Mouse (Mus musculus): ENCODE results near the gene Corin. TPM values are rescaled to one million over a fixed set of nuclear protein-coding genes. Genes with fewer than 3 reads are reported as not detected.

Corin gene
- under 1 TPM in 1 of 2 experiments, not detected in 1; 0.09 TPM for polyA plus RNA-seq (2017; shearing (Covaris generic))

DNA sequence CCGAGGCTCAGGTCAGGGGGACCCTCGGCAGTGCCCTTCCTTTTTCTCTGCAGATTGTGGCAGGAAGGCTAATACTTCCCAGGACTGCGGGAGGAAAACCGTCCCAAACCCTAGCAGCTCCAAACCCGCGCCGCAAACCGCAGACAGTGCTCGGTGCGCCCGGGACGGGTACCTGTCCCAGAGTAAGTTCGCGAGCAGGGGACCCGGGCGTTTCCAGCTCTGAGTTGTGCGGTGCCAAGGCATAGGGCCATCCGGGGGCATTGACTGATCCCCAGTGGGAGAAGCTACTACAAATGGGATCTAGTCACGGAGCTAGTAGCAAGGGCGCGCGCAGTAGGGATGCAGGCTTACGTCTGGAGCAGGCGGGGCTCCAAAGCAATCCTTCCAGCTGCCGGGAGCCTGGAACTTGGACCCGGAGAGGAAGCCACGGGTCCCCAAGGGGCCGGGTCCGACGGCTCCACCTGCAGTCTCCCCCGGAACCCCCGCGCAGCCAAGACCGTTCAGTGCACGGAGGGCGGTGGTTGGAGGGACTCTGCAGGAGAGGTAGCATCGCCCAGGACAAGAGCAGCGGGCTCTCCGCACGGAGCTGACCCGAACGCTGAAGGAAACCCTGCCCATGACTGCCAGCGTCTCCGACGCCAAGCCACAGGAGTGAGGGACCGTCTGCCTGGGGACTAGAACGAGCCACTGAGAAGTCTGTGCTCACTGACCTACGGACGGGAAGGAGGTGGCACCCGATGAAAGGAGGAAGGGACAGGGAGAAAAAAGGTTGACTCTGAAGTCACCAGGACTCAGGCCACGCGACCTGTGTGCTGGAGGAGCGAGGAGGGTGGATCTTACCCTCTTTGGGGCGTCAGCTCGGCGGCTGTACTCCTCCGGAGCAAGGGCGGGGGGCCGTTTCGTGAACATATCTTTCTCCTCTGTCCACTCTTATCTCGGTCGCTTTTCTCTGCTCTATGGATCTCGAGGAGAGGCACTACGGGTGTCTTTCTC, at the start of gene Corin:
TSS of gene Corin (minus strand) at position 943 of the 993 bp plus-strand sequence.
- no peak for ATAC-seq

DNA sequence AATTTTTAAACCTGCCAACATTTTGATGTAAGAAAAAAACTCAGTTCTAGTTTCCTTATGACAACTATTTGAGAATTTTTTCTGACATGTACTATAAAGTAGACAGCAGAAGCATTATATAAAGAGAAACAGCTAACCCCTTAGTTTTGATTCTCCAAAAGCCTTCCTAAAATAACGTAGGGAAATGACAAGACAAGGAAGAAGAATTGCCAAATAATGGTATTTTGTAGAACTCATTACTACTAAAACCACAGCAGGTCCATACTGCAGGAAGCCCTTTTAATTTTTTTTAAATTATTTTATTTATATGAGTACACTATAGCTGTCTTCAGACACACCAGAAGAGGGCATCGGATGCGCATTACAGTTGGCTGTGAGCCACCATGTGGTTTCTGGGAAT, 46.9 kb upstream of the Corin start:
- no peak for ATAC-seq

DNA sequence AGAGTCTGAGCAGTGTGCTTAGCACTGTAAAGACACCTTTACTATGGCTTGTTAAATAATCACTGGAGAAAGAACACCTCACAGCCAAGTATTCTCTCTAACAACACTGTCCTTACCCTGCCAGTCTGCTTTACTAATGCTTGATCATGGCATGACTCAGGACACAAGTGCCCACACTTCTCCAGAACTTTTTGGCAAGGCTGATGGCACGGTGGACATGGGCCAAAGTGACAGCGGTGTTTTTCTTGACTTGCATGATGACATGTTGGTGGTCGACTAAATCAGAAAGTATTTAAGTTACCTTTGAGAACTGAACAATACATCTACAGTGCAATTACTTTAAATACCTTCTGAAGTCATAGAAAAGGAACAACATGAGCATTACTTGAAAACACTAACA, 24.6 kb upstream of the Corin start:
- ATAC-seq = no peak

DNA sequence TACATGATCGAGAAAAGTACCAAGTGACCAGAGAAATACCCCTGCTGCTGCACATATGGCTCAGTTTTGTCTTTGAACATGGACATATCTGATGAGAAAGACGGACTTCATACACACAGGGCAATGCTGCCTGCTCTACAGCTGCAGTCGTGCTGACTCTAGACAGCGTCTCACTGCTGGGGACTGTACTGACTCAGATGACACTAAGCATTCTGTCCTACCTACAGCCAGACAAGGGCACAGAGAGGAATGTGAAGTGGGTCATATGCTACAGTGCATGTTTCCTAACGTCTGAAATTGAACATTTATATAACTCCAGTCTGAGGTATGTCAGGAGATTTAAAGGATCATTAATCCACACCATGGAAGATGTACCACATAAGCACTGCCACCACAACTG, 9.5 kb upstream of the Corin start:
- no peak for ATAC-seq

DNA sequence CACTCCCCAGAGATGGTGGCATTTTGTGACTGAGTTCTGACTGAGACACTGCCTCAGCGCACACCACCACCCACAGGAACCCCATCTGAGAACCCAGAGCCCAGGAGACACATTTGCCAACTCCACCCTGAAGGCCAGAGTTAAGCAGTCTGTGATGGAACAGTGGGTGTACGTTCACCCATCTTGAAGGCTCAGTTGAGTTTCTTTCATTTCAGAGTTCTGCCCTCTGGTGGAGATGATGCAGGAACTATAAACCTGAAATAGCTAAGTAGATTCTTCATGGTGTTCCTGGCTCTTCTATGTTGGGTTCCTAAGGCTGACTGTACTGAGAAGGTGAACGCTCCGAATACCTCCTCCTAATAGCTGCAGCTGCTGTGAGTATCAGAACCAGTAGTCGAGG, 1.5 kb upstream of the Corin start:
- ATAC-seq = no peak

DNA sequence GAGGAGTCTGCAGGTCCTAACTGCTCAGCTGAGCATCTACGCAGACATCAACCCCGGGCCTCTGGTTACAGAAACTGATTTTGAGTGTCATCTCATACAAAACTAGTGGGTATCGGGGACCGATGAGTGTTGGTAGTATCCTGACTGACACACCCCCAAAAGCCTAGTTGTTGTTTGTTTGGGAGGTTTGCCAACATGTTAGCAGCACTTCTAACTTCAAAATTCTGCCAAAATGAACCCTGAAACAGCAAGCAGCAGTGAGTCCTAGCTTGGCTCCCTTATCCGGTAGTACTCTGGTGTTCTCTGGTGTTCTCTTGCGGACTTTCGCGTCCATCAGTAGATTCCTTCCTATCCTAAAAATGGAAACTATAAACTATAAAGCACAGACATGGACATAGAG, 1.5 kb downstream of the Corin start:
- ATAC-seq = no peak

DNA sequence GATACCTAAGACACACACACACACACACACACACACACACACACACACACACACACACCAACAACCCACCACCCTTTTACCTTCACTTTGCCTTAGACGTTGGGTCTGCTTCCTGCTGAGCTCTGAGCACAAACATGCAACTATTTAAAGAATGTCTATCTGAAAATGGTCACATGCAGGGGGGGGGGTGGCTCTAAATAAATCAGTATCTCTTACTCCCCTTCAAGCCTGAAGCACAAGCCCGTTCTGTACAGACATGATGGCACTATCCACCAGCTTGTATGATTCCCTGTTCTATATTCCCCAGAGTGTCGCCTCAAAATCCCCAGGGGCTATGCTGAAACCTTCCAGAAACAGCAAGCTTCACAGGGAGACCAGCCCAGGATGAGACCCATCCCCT, 2.5 kb downstream of the Corin start:
- no peak for ATAC-seq

DNA sequence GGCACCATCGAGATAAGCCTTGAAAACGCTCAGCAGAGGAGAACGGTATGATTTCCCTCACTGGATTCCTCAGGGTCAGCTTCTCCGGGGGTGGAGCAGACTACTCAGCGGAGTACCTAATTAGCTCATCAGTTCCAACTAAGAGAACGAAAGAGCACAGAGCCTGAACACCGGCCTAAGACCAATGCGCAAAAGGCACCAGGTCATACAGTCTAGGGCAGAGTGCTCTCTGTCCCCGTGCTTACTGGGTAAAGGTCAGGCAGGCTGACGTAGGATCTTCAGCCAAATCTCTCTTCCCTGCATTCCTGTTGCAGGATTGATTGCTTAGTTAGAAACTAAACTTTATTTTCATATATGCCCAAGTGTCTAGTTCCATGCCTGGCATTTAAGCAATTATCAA, 6.0 kb downstream of the Corin start:
- no peak for ATAC-seq

DNA sequence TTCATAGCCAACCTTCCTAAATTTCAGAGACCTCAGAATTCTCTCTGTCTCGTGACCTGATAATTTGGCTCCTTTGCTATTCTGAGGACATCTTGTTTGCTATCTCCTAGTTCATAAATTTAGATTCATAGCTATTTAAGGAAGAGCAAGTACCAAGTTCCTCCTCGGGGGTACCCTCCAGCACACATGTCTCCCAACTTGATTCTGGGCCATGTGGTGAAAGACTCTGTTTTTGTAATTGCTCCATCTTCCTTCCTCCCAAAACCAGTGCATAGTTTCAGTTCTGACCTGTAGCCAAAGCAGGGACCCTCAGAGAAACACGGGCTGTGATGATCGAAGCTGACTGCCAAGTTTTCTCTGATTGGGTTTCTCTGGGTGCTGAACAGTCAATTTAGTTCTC, 7.5 kb downstream of the Corin start:
- ATAC-seq = no peak

DNA sequence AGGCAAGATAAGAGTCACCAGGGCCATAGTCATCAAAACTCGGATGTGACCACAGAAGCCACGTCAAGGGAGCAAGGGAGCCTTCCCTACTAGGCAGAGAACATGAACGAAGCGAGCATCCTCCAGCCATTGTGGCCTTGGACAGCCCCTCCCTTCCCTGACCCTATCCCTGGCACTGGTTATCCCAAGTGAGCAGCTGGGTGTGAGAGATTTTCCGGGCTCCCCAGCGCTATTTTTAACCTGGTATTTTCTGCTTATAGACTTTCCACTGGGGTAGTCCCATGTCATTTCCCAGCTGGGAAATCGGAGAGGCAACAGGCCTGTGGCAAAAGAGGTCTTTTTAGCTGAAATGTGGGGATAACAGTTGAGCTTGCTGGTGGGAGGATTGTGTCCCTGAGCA, 10.4 kb downstream of the Corin start:
- ATAC-seq = no peak

DNA sequence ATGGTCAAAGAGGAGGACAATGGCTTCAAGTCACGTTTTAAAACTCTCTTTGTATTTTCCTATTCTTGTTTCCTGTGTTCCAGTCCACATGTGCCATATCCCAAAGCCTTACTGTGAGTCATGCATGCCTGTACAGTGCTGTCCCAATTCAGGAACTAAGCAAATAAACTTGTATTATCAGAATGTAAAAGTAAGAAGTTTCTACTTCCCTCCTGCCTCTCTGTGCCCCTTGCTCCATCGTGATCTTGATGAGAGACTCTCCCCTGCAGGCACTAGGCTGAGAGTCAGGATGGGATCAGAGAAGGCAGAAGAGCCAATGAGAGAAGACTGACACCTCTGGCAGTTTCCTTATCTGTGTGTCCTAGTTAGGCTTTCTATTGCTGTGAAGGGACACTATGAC, 13.0 kb downstream of the Corin start:
- no peak for ATAC-seq

DNA sequence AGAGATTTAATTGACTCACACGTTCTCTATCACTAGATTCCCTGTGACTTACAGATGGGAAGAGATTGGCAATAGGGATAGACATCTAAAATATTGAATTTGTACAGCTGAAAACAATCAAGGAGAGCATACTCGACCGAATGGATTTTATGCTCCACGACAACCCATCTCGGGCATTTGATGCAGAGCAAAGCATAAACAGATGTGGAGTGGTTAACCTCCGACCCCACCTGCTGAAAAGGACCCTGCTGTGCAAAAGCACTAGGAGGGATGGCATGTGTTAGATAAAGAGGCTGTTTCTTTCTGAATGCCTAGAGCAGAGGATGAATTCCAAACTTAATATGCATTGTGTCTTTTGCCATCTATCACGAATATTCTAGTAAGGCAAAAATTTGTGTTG, 23.8 kb downstream of the Corin start:
- ATAC-seq = no peak

DNA sequence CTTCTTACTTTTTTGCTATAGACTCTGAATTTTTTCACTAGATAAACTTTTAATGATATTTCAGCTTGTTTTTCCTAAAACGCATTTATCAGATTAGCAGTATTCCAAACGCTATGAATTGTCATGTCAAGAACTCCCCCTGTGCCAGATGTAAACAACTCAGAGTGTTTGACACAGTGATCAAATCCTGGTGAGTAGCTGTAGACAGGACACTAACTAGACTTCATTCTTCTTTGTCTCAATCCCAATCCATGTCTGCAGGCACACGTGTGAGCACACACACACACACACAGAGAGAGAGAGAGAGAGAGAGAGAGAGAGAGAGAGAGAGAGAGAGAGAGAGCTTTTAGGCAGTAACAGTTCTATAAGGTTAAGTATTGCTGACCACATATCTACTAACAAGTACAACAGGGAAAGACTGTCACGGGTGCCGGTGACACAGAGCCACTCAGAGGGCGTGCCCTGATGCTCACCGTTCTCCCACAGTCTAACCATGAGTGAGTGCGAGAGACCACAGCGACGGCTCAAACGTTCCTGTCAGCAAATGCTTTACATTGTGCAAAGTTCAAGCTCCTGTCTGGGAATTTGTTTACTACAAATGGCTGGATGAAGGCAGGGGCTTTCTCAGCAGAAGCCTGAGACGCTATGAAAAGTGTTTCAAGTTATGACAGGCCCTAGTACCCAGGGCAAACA, 31.8 kb downstream of the Corin start:
- no peak for ATAC-seq

DNA sequence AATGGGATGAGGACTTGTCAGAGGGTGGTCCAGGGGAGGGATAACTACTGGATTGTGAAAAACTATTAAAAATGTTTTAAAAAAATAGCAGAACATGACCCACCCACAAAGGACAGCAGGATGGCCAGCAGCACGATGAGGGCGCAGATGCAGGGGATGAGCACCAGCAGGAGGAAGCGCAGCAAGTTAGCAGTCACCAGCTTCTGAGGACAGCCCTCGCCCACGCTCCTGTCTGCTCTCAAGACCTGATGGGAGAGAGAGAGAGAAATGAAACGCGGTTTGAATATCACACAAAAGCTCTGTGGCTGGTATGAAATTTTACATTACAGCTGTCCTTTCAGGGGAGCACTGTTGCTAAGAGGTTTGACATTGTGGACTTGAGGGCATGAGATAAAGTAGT, 32.5 kb downstream of the Corin start:
- no peak for ATAC-seq

DNA sequence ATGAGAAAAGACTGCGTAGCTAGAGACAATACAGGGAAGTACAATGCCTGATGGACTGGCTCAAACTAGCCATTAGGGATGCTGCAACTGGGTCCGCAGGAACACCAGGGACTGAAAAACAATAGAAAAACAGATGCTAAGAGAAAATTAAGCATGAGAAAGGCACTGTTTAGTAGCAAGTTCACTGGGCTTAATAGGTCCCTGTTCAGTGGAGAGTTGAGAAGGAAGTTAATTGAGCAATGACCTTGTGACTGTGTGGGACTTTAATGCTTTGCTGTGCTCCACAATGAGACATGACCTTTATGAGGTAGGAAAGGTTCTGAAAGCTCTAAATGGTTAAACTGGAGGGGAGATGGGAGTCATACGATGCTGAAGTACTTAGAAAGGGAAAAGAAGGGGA, 39.3 kb downstream of the Corin start:
- ATAC-seq = no peak

DNA sequence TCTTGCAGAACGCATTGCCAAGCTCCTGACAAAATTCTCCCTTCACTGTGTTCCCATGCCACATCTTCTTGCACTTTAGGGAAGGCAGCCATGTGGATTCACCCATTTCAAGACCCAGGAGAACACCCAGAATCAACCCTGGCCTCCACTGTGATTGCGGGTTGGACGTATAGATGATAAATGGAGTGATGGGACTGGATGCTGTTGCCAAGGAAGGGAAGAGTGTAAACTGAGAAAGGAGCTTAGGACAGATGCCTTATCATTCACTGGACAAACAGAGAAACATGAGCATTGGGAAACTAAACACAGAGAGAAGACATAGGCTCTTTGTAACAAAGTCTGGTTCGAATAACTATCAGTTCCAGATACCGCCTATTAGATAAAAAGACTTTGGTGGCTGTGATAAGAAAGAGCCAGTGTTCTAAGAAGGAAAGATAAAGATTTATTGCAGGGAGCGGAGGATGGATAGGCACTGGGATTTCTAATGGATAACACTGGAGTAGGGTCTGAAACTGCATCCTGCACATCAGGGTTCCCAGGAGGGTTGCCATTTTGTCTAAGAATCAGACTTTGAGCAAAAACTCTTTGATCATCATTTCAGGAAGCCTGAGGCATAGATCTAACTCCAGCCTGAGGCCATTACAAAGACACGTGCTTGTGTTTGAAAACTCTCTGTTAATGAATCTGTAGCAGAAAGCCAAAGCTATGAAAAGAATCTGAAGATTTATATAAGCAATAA, 44.7 kb downstream of the Corin start:
- no peak for ATAC-seq

DNA sequence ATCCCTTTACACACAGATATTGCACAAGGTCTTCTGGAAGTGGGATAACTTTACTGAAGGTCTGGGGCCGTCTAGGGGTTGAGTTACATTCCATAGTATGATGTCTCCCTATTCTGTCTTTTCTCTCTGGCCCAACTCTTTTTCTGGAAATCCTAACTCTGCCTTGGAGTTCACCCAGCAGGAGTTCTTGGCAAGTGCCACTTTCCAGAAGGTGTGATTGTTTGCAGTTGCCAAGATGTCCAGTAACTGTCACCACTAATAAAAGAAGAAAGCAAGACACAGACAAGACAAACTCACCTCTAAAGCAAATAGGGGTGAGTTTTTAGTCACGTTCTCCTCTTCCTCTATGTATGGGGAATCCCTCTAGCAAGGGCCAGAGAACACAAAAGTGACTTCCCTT, 50.6 kb downstream of the Corin start:
- no peak for ATAC-seq

DNA sequence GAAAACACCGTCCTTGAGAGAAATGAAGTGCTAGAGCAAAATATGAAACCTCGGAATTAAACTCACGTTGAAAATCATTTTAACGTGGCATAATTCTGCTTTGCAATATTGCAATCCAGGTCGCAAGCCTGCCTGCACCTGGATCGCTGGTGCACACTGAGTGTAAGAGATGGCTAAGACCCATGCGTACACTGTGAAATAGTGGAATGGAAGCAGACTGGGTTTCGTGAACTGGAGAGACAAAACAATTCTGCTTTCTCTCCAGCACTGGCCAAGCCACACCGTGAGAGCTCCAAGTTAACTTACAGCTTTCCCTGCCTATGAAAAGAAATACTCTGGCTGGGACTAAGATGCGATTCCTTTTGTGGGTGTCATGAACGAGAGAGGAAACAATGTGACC, 51.1 kb downstream of the Corin start:
- ATAC-seq = no peak

DNA sequence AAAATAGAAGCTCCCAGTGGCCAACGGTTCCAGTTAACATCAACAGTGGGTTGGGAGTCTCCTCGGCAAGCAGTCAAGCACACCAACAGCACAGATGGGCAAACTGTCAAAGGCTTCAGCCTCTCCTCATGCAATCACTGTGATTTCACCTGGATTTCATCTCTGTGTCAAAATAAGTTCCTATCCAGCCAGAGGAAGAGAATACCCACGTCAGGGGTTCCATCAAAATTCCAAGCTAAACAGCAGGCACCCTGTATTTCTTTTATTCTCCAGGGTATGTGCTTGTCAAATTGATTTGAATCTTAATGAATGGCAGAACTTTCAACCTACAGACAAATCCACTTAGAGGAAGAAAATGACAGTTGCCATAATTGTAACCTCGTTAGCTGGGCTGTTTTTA, 51.5 kb downstream of the Corin start:
- ATAC-seq = no peak

DNA sequence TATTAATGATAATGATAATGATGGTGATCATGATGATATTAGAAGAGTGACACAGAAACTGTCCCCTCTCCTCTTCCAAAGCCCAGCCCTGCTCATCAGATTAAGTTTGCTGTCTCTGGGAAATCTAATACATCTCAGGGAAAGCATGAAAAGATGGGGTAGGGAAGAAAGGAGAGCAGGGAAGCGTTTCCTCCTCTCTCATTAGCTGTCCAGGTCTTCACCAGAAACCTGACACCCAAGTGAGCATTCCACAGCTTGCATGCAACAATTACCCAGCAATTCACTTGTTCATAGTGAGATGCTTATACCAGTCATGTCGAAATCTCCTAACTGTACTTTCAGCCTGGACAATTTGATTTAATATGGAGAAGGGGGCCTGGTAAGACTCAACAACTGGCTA, 55.4 kb downstream of the Corin start:
- ATAC-seq = no peak

DNA sequence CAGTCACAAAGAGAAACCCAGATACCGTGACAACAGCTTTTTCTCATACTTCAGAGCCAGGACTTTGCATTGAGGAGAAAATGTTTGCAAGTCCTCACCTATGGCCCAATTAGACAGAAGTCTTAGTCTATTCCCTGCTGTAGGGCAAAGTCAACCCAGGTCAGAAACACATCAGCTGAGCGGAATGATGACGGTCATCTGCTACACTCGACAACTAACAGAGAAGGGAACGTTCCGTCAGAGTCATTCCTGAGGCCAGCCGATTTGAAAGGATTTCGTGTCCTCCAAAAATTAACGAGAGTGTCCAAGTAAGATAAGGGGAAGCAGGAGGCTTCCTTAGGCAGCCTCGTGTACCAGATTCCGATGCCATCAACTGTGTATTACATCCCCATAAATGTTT, 58.2 kb downstream of the Corin start:
- no peak for ATAC-seq

DNA sequence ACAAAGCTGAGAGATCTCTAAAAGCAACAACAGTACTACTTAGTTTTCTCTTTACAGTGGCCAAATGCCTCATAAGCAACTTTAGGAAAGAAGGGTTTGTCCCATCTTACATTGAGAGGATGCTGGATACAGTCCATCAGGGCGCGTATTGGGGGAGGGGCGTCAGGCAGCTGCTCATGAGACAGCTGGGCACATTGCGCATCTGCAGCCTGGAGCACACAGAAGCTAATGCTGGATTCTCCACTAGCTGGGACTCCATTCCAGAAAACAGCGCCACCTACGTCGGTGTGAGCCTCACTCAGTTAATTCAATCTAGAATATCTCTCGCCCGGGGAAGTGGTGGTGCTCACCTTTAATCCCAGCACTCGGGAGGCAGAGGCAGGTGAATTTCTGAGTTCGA, 60.3 kb downstream of the Corin start:
- no peak for ATAC-seq

DNA sequence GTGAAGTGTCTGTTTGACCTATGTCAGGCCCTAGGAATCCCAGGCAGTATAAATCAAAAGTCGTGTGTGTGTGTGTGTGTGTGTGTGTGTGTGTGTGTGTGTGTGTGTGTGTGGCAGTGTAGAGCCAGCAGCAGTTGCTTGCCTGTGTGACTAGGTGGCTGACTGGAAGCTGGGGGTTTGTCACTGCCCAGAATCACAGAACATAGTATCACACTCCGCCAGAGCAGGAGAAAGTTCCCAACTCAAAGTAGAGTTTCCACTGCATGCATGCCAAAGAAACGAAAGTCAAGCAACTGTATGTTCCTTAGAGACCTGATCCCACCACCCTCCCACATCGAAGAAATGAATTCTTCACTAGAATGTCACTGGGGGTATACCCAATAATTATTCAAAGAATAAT, 61.3 kb downstream of the Corin start:
- no peak for ATAC-seq

Data from CD4-positive, CD25-positive, alpha-beta regulatory T cell, adult 4 months (primary cell).